Mouse (Mus musculus) B cell, adult 2 months (primary cell): ENCODE results near the gene Tcf25.
A peak's percentile ranks its signal among the peaks of the same experiment; 100 is the strongest.
"Not testable (repeated sequence)": the region's sequence is repeated elsewhere in the genome, so short reads cannot be mapped to it uniquely, and the experiment has no call there.

ENCODE experiments used
- DNase-seq, 2 experiments: peaks; one replicate each; pipeline ENCODE4 v3.0.0; 2022

Tcf25 gene

DNA sequence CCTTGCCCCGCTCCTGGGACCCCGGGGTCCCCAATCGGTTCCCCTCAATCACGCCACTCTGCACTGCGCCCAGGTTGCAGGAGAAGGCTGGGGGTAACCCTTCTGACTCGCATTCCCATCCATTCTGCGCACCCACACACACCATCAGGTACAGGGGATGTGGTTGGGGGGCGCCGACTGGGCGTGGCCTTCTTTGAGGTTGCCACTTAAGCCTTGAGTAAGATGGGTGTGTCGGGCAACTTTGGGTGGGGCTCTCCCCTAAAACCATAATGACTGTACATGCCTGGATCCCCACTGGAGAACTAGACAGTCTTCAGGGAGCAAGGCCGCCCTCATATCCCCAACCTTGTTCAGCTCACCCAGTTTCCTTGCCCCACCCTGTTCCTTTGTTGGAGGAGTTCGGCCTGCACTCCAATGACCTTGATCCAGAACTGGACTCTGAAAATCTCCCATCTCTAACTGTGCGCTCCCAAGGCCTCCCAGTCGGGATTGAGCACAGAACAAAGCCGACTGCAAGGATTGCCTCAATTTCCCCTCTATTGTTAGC, 38.3 kb downstream of the Tcf25 start:
- no peak for DNase-seq

DNA sequence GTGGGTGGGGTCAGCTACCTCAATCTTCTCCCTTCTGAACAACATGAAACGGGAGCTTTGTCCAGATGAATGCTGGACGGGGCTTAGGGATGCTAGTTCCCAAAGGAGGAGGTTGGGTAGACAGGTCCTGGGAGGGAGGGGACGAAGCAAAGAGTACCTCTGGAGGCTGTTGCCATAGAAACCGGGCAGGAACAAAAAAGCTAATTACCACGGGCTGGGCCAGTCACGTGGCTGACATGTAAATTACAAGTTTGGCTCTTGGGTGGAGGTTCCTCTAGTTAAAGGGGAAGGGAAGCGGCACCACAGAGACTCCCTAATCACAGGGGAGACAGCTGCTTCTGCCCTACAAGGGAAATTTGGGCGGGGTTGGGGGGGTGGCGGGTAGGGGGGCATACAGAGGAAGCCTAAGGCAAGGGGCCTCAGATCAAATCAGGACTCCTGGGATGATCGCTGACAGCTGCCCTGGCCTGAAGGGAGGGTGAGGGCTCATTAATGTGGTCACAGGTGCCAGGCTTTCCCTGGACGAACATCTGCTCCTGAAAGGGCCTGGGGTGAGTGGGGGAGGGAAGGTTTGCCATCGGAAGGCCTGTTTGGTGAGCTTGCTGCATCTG, 39.1 kb downstream of the Tcf25 start:
- peak; percentile 72 to 73 for DNase-seq

DNA sequence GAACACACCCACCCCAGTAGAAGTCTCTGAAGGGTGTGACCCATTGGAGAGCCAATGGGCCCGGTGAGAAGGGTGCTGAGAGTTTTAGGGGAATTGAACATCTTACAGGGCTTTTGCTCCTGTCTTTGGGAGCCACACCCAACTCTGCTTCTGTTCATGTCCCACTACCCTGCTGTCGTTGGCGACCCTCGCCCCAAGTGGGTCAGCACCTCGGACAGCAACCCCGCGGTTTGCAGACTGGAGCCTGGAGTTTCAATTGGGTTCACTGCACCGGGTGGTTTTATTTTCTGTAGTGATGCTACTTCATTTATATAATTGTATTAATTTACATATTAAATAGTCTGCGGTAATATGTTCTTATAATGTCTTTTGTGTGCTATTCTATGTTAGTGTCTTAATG, 40.7 kb downstream of the Tcf25 start:
- no peak for DNase-seq

DNA sequence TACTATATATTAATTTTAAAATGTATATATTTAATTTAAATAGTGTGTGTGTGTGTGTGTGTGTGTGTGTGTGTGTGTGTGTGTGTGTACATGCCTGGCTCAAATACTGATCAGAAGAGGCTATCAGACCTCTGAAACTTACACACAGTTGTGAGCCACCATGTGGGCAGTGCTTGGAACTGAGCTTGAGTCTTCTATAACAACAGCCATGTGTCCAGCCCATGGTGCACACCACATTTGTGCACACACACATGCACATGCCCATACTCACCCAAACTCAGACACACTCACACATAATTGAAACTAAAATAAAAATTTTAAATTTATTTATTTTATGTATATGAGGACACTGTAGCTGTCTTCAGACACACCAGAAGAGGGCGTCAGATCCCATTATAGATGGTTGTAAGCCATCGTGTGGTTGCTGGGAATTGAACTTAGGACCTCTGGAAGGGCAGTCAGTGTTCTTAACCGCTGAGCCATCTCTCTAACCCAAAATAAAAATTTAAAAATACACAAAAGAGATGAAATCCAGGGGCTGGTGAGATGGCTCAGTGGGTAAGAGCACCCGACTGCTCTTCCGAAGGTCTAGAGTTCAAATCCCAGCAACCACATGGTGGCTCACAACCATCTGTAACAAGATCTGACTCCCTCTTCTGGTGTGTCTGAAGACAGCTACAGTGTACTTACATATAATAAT, 41.6 kb downstream of the Tcf25 start:
- DNase-seq = not testable (repeated sequence)

DNA sequence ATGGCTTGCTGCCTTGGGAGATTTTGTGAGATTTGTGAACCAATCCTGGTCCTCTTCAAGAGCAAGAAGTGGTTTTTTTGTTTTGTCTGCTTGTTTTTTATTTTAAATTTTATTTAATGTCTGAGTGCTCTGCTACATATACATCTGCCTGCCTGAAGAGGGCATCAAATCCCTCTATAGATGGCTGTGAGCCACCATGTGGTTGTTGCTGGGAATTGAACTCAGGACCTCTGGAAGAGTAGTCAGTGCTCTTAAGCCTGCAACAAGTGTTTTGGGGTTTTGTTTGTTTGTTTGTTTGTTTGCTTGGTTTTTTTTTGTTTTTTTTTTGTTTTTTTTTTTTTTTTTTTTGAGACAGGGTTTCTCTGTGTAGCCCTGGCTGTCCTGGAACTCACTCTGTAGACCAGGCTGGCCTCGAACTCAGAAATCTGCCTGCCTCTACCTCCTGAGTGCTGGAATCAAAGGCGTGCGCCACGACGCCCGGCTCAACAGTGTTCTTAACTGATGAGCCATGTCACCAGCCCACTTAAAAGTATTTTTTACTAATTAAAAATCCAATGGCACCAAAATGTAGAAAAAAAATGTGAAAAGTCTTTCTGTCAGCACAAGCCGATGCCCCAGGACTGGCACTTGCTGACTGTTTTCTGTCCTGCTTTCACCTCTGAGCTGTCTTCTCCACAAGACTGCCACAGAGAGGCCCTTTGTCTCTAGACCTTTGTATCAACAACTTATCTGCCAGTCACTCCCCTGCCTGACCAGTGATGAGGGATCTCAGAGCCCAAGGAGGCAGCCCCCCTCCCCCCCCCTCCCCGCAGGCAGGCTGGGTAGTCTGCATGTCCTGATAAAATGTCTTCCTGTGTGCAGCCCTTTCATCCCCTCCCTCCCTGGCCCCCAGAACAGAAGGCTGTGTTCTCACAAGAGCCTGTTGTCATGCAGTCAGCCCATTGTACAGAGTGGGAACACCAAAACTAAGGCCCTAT, 42.7 kb downstream of the Tcf25 start:
- peak; percentile 53 to 58 for DNase-seq

DNA sequence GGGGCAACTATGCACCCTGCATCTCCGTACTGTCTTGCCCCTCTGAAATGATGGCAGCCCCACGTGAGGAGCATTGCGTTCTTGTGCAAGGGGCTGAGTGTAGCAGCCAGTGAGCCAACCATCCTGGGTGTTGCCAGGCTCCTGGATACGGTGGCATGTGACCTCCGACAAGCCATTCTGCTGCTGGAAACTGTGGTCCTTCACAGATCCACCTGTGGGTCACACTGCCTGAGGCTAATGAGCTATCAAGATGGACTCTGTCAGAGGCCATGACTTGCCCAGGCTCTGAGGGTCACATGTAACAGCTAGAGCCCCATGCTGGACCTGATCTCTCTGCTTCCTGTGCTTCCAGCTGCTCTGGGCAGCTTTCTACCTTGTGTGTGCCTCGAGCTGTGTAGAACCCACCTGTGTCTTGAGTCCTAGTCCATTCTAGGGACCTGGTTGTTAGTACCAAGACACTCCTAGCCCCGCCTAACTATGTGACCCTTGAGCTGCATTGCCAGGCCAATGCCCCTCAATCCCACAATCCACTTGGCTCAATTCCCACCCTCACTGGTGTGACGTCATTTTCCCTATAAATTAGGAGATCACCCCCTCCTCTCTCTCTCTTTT, 43.5 kb downstream of the Tcf25 start:
- no peak for DNase-seq

DNA sequence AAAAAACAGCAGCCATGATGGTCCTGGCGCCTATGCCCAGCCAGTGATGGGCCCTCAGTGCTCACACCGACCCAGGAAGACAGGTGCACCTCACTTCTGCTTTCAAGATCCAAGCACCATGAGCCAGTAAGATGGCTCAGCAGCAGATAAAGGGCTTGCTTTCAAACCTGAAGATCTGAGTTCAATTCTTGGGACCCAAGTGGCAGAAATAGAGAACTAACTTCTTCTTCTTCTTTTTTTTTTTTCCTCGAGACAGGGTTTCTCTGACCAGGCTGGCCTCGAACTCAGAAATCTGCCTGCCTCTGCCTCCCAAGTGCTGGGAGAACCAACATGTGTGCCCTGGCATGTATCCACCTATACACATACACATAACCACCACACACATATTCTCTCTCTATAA, 46.2 kb downstream of the Tcf25 start:
- no peak for DNase-seq

DNA sequence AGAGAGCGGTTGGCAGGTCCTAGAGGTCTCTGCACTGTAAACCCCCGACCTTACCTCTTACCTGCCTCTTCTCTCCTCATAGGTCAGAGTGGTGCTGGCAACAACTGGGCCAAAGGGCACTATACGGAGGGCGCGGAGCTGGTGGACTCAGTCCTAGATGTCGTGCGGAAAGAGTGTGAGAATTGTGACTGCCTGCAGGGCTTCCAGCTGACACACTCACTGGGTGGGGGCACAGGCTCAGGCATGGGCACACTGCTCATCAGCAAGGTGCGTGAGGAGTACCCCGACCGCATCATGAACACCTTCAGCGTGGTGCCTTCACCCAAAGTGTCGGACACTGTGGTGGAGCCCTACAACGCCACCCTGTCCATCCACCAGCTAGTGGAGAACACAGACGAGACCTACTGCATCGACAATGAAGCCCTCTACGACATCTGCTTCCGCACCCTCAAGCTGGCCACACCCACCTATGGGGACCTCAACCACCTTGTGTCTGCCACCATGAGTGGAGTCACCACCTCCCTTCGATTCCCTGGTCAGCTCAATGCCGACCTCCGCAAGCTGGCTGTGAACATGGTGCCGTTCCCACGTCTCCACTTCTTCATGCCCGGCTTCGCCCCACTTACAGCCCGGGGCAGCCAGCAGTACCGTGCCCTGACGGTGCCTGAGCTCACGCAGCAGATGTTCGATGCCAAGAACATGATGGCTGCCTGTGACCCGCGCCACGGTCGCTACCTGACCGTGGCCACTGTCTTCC, 47.1 kb downstream of the Tcf25 start:
- no peak for DNase-seq

DNA sequence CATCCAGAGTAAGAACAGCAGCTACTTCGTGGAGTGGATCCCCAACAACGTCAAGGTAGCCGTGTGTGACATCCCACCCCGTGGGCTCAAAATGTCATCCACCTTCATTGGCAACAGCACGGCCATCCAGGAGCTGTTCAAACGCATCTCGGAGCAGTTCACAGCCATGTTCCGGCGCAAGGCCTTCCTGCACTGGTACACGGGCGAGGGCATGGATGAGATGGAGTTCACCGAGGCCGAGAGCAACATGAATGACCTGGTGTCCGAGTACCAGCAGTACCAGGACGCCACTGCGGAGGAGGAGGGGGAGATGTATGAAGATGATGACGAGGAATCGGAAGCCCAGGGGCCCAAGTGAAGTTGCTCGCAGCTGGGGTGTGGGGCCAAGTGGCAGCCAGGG, 47.8 kb downstream of the Tcf25 start:
- no peak for DNase-seq

DNA sequence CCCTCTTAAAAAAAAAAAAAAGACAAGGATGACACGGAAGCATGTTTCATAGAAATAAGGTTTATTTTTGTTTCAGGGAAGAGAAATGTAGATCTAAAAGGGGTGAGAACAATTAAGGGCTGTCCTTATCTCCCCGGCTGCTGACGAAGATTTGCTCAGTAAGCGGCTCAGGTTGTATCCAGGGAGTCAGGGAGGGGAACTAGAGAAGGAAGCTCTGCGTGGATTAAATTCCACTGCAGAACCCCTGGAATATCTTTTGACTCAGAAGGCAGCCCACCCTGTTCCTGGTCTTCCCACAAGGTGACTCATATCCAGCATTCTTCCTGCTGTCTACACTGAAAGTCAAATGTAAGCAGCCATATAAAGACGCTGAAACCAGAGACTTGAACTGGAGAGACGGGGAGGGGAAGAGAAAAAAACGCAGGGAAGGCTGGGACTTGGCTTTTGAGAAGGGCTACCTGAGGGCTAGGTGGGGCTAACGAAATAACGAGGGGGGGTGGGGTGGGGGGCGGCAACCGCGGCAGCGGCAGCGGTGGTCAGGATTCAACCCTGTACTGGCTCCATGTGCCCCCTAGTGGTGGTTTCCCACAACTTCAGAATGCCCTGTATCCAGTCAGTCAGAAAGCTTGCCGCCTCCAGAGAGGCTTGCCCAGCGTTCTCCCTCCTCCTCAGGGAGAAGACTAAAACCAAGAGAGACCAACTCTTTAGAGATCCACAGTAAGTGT, 48.7 kb downstream of the Tcf25 start:
- peak; percentile 74 to 76 for DNase-seq

DNA sequence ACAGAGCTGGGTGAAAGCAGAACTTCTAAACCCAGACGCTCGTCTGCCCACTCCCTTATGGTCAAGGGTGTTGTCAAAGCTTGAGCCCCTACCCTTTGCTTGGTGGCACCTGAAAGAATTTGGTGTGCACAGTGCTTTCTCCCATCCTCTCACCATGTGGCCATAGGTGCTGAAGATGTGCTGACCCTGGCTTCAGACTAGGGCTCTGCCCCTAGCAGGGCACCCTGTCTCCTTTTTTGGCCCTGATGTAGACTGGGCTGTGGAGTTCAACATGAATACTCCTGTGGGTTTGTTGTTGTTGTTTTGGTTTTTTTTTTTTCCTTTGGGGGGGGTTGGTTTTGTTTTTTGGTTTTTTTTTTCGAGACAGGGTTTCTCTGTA, 49.2 kb downstream of the Tcf25 start:
- no peak for DNase-seq

DNA sequence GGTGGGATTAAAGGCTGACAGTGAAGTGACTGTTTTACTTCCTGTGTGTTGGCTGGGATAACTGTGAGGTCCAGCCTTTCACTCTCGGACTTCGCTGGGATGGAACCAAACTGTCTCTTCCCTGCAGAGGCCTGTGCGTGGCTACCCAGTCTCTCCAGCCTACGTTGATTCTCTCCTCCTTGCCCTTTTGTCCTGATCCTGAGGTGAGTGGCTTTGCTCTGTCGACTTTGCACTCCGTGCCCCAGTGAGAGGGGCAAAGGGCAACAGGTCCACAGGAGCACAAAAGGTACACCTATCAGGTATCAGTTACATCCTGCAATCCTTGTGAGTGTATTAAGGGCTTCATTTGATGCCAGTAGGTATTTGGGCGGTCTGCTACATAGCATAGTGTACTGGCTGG, 49.9 kb downstream of the Tcf25 start, which contains the start of gene Def8:
Gene Def8, plus strand, starts transcription at position 87 of the 400 bp plus-strand sequence.
- DNase-seq = no peak

DNA sequence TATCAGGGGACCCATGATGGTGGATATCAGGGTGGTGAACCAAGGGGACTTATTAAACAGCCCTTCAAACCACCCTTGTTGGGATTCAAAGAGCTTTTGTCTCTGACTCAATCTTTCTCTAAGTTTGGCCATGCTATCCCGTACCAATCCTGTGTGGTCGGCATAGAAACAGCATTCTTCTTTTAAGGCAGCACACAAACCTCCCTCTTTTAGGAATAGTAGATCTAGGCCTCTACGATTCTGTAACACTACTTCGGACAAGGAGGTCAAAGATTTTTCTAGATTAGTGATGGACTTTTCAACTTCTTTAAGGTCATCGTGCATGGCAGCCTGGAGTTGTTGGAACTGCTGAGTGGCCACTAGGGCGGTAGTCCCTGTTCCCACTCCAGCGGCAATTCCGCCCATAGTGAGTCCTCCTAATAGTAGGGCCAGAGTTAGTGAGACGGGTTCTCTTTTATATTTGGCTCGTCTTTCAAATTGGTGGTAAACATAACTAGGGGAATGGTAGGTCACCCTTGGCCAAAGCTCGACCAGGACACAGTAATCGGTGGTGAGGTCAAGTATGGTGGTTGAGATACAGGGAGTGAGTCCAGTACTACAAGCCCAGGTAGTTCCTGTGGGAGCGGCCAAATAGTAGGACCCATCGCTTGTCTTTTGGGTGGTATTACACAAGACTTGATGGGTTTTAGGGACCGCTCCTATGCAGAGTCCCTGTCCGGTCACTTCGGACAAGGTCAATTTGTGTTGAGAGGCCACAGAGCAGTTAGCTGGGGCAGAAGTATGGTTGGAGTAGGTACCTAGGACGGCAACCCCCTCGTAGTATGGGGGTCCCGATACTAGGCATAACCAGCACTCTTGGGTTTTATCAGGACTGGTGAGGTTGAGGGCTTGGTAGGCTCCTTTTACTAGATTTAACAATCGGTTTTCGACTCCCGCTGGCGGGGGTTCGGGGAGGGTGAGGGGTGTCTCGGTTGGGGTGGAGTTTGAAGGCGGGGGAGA, 53.3 kb downstream of the Tcf25 start:
- no peak for DNase-seq

DNA sequence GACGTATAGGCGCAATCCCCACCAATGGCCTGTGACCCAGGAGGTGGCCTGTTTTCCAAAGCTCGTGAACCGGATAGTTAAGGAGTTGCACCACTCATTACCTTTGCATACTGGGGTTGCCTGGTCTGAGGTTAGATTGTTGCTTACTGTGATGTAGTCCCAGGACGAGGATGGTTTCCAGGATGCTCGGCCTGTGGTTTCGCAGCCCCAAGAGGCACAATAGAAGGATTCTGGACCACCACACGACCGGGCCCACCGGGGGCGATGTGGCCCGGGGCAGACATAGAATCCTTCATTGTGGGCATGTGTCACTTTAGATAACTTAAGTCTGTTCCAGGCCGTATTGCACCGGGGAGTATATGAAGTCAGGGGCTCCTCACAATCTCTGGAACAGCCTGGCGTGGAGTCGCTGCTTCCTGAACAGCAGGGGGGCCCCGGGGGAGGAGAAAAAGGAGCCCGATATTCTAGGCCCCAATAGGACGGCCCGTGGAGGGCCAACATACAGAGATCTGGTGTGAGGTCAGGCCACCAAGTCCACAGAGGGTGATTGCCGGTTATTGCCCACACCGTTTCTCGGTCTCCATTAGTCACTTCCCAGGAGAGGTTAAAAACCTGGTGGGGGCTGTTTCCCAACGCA, 54.2 kb downstream of the Tcf25 start:
- DNase-seq = no peak

DNA sequence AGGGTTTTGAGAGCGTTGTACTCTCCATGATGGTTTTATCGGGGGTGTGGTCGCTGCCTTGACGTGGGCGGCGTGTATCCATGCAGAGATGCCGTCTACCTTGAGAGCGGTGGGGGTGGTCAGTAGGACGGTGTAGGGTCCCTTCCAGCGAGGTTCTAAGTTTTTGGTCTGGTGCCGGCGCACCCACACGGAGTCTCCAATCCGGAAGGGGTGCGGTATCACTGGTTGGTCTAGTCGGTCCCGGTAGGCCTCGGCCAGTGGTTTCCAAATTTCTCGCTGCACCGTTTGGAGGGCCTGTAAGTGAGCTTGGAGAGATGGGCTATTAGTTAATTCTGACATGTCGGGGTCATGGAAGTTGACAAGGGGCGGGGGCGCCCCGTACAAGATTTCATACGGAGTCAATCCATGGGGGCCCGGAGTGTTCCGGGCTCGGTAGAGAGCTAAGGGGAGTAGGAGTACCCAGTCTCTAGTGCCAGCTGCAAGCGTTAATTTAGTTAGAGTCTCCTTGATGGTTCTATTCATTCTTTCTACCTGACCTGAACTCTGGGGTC, 54.9 kb downstream of the Tcf25 start:
- no peak for DNase-seq

DNA sequence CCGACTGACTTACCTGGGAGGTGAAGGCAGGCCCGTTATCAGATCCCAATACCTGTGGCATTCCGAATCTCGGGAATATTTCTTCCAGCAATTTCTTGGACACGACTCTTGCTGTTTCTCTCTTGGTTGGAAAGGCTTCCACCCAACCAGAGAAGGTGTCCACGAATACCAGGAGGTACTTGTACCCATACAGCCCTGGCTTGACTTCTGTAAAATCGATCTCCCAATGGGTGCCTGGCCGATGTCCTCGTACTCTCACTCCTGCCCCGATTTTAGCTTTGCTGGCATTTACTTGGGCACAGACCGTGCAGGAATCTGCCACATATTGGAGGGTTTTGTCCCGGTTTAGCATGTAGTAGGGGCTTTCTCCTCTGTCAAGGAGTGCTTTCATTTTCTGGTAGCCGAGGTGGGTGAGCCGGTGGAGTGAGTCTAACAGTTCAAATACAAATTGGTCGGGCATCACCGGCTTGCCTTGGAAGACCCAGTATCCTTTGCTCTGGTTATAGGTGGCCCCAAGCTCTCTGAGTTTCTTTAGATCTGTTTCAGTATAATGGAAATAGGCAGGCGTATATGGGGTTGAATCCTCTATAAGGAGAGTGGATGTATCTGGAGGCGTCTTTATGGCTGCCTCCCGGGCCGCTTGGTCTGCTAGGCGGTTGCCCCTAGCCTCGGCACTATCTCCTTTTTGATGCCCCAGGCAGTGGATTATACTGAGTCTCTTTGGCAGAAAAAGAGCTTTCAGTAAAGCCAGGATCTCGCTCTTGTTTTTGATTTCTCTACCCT, 55.6 kb downstream of the Tcf25 start:
- no peak for DNase-seq

DNA sequence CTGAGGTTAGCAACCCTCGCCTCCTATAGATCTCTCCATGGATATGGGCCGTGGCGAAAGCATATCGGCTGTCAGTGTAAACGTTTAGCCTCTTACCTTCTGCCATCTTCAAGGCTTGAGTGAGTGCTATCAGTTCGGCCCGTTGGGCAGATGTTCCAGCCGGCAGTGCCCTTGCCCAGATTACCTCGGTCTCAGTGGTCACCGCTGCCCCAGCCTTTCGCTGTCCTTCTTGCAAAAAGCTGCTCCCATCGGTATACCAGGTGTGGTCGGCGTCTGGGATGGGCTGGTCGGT, 56.1 kb downstream of the Tcf25 start:
- DNase-seq = not testable (repeated sequence)

DNA sequence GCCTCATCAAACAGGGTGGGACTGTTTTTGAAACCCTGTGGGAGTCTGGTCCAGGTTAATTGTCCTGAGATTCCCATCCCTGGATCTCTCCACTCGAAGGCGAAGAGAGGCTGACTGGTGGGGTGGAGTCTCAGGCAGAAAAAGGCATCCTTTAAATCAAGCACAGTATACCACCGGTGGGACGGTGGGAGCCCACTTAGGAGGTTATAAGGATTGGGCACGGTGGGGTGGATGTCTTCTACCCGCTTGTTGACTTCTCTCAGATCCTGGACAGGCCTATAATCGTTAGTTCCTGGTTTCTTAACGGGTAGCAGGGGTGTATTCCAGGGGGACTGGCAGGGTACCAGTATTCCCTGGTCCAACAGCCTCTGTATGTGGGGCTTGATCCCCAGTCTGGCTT, 57.4 kb downstream of the Tcf25 start:
- DNase-seq = not testable (repeated sequence)
